Mouse (Mus musculus): ENCODE results near the gene Hoxd9. TPM values are rescaled to one million over a fixed set of nuclear protein-coding genes. Genes with fewer than 3 reads are reported as not detected.

The Hoxd9 gene
- polyA plus RNA-seq, 1 experiment: not detected

DNA sequence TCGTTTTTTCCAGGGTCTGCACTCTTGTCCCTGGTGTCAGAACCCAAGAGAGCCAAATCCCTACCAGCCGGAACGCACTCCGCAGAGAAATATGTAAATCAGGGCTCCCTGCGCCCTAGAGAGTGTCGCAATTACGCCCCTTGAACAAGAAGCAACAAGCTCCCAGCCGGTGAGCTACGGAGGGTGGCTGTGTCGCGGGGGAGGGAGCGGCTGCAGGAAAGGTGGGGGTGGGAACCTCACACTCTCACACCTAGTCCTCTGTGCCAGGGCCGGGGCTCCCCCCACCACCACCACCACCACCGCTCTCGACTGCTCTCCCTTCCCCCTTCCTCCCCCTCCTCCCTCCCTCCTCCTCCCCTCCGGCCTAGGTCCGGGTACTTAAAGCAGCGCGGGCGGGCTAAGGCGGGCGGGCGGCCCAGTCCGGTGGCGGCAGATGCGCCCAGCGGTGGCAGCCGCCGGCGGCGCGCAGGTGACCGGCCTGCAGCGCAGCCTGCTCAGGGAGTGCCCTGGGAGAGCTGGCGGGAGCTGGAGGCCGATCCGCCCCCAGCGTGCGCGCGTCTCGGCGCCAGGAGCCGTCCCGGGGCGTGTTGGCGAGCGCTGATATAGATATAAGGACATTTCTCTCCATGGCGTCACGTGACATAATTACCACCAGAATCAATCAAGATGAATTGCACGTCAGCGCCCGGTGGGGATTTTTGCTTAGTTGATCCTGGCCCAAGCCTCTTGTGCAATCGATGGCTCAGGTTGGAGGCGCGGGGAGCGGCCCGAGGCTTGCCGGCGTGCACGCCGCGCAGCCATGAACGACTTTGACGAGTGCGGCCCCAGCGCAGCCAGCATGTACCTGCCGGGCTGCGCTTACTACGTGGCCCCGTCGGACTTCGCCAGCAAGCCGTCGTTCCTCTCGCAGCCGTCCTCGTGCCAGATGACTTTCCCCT, 15.7 kb upstream of the Hoxd9 start:
- no peak overlapping the region for H3K4me3 ChIP-seq (replicated peaks)
- H3K4me1 ChIP-seq (ENCODE audit: control insufficient read depth): no peaks in the 10 kb centered on the region
- no peaks in the 10 kb centered on the region for H3K36me3 ChIP-seq (ENCODE audit: control insufficient read depth)
- peaks cover 100% of the 10 kb centered on the region for H3K27me3 ChIP-seq (ENCODE audit: control insufficient read depth)
- TF ChIP-seq GATA1 (IDR thresholded peaks at IDR 0.05; ENCODE audit: low read length) (no peak), TAL1 (IDR thresholded peaks at IDR 0.05; ENCODE audit: low read length) (no peak)
- peaks cover 2% of the 10 kb centered on the region; the same call in 1 of the 2 replicates for H3K9me3 ChIP-seq (ENCODE audit: control insufficient read depth, low read length)

DNA sequence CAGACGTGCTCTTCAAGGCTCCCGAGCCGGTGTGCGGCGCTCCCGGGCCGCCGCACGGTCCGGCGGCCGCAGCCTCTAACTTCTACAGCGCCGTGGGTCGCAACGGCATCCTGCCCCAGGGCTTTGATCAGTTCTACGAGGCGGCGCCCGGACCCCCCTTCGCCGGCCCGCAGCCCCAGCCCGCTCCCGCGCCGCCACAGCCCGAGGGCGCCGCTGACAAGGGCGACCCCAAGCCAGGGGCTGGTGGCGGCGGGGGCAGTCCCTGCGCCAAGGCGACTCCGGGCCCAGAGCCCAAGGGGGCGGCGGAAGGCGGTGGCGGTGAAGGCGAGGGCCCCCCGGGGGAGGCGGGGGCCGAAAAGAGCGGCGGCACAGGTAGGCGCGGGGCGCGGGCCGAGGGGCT, 14.7 kb upstream of the Hoxd9 start:
- peaks cover 5% of the 10 kb centered on the region; the same call in 1 of the 2 replicates for H3K9me3 ChIP-seq (ENCODE audit: control insufficient read depth, low read length)
- TF ChIP-seq GATA1 (IDR thresholded peaks at IDR 0.05; ENCODE audit: low read length): no peak
- no peak for TF ChIP-seq TAL1 (IDR thresholded peaks at IDR 0.05; ENCODE audit: low read length)
- no peak overlapping the region for H3K4me3 ChIP-seq (replicated peaks)
- no peaks in the 10 kb centered on the region for H3K36me3 ChIP-seq (ENCODE audit: control insufficient read depth)
- H3K4me1 ChIP-seq (ENCODE audit: control insufficient read depth): no peaks in the 10 kb centered on the region
- peaks cover 100% of the 10 kb centered on the region for H3K27me3 ChIP-seq (ENCODE audit: control insufficient read depth)

DNA sequence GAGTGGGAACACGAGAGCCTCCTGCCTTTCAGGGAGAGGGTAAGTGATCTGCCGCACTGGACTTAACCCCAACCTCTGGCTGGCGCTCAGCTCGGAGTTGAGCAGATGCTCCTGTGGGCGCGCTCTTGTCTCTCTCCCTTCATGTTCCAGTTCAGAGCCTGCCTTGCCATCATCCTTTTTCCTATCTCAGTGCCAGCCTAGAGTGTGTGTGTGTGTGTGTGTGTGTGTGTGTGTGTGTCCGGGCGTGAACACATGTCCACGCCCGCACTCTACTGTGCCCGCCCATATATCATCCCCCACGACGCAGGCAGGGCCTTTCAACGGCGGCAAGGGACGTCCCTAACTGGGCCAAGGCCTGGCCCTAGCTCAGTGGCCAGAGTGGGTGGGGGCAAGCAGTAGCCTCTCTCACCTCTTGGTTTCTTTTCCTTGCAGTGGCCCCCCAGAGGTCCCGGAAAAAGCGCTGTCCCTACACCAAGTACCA, 14.0 kb upstream of the Hoxd9 start:
- no peaks in the 10 kb centered on the region for H3K36me3 ChIP-seq (ENCODE audit: control insufficient read depth)
- TF ChIP-seq TAL1 (IDR thresholded peaks at IDR 0.05; ENCODE audit: low read length) (no peak), GATA1 (IDR thresholded peaks at IDR 0.05; ENCODE audit: low read length) (no peak)
- H3K27me3 ChIP-seq (ENCODE audit: control insufficient read depth): peaks cover 100% of the 10 kb centered on the region
- H3K4me1 ChIP-seq (ENCODE audit: control insufficient read depth): no peaks in the 10 kb centered on the region
- peaks cover 6% of the 10 kb centered on the region; the same call in 1 of the 2 replicates for H3K9me3 ChIP-seq (ENCODE audit: control insufficient read depth, low read length)
- no peak overlapping the region for H3K4me3 ChIP-seq (replicated peaks)

DNA sequence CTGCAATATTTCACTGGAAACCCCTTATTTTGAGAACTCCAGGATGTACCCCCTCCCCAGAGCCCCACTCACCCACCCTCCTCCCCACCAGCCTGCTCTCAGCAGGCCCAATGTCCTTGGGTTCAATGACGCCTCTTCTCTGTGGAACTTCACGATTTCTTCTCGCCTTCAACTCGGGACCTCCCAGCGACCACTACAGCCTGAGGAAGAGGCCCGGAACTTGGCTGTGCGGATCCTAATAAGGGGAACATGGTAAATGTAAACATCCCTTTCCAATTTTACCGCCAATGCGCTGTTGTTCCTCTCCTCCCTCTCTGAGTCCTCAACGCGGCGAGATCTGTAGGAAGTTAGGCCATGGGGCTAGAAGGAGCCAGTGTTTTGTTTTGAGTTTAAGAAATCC, 13.4 kb upstream of the Hoxd9 start:
- Histone ChIP-seq H3K4me1 (ENCODE audit: control insufficient read depth) (no peaks in the 10 kb centered on the region), H3K36me3 (ENCODE audit: control insufficient read depth) (no peaks in the 10 kb centered on the region), H3K4me3 (replicated peaks) (no peak overlapping the region), H3K9me3 (ENCODE audit: control insufficient read depth, low read length) (peaks cover 6% of the 10 kb centered on the region; the same call in 1 of the 2 replicates), H3K27me3 (ENCODE audit: control insufficient read depth) (peaks cover 100% of the 10 kb centered on the region)
- no peak for TF ChIP-seq GATA1 (IDR thresholded peaks at IDR 0.05; ENCODE audit: low read length)
- no peak for TF ChIP-seq TAL1 (IDR thresholded peaks at IDR 0.05; ENCODE audit: low read length)

DNA sequence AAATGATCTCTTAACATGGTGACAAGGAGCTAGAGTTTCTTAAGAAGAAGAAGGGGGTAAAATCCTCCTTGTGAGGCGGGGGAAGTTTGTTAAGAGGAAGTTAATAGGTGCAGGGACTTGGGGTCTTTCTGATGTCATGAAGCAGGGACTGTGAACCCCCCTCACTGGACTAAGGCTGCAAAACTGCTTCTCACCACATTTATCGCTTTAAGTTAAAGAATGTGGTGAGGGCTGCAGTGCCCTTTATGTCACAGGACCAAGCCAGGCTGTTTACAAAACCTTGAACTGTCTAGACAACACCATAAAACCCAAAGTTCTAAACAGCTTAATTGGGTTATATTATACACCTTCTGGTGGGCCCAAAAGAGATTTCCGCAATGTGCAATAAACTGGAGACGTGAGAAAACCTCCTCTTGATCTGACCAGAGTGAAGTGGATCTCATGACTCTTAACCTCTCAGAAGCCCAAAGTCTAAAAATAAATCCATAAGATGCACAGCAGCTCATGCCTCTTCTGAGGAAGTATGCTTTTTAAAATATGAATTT, 12.4 kb upstream of the Hoxd9 start:
- Histone ChIP-seq H3K4me3 (replicated peaks) (no peak overlapping the region), H3K4me1 (ENCODE audit: control insufficient read depth) (no peaks in the 10 kb centered on the region), H3K27me3 (ENCODE audit: control insufficient read depth) (peaks cover 100% of the 10 kb centered on the region), H3K36me3 (ENCODE audit: control insufficient read depth) (no peaks in the 10 kb centered on the region), H3K9me3 (ENCODE audit: control insufficient read depth, low read length) (peaks cover 6% of the 10 kb centered on the region; the same call in 1 of the 2 replicates)
- no peak for TF ChIP-seq TAL1 (IDR thresholded peaks at IDR 0.05; ENCODE audit: low read length)
- TF ChIP-seq GATA1 (IDR thresholded peaks at IDR 0.05; ENCODE audit: low read length): no peak

DNA sequence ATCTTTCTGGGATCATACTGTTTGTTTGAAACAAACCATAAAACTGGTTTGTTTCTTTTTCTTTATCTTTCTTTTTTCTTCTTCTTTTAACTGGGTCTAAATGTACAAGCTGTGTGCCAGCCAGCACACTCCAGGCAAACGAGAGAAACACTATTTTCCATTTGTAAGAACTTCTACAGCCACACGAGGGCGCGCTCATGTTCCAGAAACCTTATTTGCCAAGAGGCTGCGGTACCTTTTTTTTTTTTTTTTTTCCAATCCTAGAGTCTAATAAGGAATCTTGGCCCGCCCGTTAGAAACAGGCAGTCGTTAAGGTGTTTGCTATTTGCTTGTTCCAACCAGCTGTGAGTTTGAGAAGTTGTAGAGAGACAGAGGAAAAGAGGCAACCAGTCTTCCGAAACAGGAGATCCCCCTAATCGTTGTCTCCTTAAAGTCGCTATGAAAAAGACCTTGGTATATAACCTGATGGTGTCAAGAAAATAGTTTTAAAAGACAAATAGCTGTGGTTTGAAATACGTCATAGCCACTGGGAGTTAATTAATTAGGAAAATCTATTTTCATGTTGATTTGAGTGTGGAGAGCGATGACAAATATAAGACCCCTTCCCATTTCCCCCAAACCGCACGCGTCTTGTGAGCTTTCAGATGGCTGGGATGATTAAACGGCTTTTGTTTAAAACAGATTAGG, 11.1 kb upstream of the Hoxd9 start:
- Histone ChIP-seq H3K9me3 (ENCODE audit: control insufficient read depth, low read length) (peaks cover 6% of the 10 kb centered on the region; the same call in 1 of the 2 replicates), H3K27me3 (ENCODE audit: control insufficient read depth) (peaks cover 100% of the 10 kb centered on the region), H3K36me3 (ENCODE audit: control insufficient read depth) (no peaks in the 10 kb centered on the region), H3K4me1 (ENCODE audit: control insufficient read depth) (no peaks in the 10 kb centered on the region), H3K4me3 (replicated peaks) (no peak overlapping the region)
- TF ChIP-seq TAL1 (IDR thresholded peaks at IDR 0.05; ENCODE audit: low read length) (no peak), GATA1 (IDR thresholded peaks at IDR 0.05; ENCODE audit: low read length) (no peak)

DNA sequence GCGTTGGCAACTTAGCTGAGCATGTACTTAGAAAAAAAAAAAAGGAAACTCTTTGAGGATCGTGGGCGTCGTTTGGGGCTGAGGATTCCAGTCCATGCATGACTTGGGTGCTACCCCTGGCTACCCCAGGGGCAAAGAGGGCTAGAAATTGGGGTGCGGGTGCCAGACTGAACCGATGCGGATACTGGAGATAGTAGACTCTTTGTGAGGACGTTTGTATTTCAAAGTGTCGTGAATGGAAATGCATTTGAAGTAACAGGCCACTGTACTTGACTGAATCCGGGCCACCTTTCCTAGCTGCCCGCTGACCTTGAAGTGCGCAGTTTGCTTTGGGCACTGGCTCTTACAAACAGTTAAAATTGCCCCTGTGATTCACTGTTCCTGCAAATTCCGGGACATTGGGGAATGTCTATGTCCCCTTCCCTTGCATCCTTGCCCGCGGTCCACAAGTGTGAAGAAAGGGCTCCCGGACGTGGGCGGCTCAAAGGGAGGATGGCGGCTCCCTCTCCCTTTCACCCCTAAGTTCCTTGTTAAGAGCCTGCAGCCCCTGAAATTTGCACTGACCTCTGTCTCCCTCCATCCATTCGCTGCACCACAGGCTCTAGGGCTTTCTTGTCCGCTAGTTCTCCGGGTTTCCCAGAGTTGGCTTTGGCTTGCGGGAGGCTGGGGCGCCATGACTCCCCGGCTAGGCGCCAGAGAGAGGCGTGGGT, 10.4 kb upstream of the Hoxd9 start:
- TF ChIP-seq TAL1 (IDR thresholded peaks at IDR 0.05; ENCODE audit: low read length) (no peak), GATA1 (IDR thresholded peaks at IDR 0.05; ENCODE audit: low read length) (no peak)
- Histone ChIP-seq H3K4me1 (ENCODE audit: control insufficient read depth) (no peaks in the 10 kb centered on the region), H3K27me3 (ENCODE audit: control insufficient read depth) (peaks cover 100% of the 10 kb centered on the region)

DNA sequence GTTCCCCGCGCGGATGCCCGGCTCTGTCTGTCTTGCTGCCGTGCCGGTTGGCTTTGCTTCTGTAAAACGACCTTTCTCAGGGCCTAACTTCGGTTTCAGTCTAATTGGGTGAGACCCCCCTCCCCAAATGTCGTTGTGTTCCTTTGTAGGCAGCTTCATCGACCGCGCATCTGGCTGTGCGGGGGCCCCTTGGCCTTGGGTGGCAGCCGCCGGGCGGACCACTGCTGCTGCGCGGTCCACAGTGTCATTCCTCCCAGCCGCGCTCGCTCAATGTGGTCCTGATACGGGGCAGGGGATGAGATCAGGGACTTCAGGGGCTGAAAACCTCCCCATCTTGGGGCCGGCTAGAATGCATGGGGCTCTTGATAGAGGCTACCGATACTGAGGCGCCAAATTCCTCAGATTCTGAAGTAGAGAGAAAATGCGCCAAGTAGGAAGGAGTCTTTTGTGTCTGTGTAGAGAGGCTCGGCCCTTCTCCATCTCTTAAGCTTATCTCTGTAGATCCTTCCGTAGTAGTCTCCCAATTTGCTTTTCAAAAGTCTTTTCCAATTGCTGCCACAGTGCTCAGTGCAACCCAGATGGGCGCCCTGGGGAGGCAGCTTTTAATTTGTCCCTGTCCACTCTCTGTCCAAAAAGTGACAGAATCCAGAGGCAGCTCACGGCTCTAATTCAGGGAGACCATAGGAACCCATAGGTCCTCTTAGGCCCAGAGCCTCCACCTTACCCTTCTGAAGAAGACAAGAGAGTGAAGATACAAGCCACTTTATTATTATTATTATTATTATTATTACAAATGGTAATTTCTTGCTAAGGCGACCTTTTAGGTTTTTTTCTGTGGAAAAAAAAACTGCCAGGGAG, 9.6 kb upstream of the Hoxd9 start:
- H3K9me3 ChIP-seq (ENCODE audit: control insufficient read depth, low read length): peaks cover 4% of the 10 kb centered on the region; the same call in 1 of the 2 replicates
- peaks cover 100% of the 10 kb centered on the region for H3K27me3 ChIP-seq (ENCODE audit: control insufficient read depth)
- no peaks in the 10 kb centered on the region for H3K36me3 ChIP-seq (ENCODE audit: control insufficient read depth)
- TF ChIP-seq GATA1 (IDR thresholded peaks at IDR 0.05; ENCODE audit: low read length) (no peak), TAL1 (IDR thresholded peaks at IDR 0.05; ENCODE audit: low read length) (no peak)
- no peaks in the 10 kb centered on the region for H3K4me1 ChIP-seq (ENCODE audit: control insufficient read depth)
- no peak overlapping the region for H3K4me3 ChIP-seq (replicated peaks)

More for the DNA sequence above, 10.4 kb upstream of the Hoxd9 start:
- Histone ChIP-seq H3K9me3 (ENCODE audit: control insufficient read depth, low read length) (peaks cover 6% of the 10 kb centered on the region; the same call in 1 of the 2 replicates), H3K4me3 (replicated peaks) (no peak overlapping the region), H3K36me3 (ENCODE audit: control insufficient read depth) (no peaks in the 10 kb centered on the region)
